Mouse (Mus musculus): Measurements from ENCODE around the gene Accsl. TPM values are rescaled to one million over a fixed set of nuclear protein-coding genes. Genes with fewer than 3 reads are reported as not detected.

Gene Accsl
- polyA plus RNA-seq, 1 experiment from 2014 or later, result 0.08 TPM

Other genes starting within 250 kb of the Accsl start
- 0.10 and 0.19 TPM in 2 replicates for gene Alx4, start 226.8 kb downstream of the Accsl start, polyA plus RNA-seq (2015; fragmentation: Nextera tagmentation; extraction: Ambion mirVana)
- gene Ext2, start 46.6 kb downstream of the Accsl start, polyA plus RNA-seq (2015; fragmentation: Nextera tagmentation; extraction: Ambion mirVana), result 71.4 and 78.4 TPM in 2 replicates
- gene Accs, start 19.2 kb downstream of the Accsl start, polyA plus RNA-seq (2015; fragmentation: Nextera tagmentation; extraction: Ambion mirVana), result 5.1 and 7.1 TPM in 2 replicates
- gene Gm13889, start 88.0 kb upstream of the Accsl start, polyA plus RNA-seq (2015; fragmentation: Nextera tagmentation; extraction: Ambion mirVana), result 10.7 and 11.0 TPM in 2 replicates
- gene Gm27027, start 127.2 kb upstream of the Accsl start, polyA plus RNA-seq (2015; fragmentation: Nextera tagmentation; extraction: Ambion mirVana), result not detected in 2 replicates
- 43.4 and 43.8 TPM in 2 replicates for gene Alkbh3, start 141.7 kb upstream of the Accsl start, polyA plus RNA-seq (2015; fragmentation: Nextera tagmentation; extraction: Ambion mirVana)

All from neural tube, embryonic 13.5 days (tissue).